Mouse (Mus musculus): Measurements from ENCODE around the gene Ank.

DNA sequence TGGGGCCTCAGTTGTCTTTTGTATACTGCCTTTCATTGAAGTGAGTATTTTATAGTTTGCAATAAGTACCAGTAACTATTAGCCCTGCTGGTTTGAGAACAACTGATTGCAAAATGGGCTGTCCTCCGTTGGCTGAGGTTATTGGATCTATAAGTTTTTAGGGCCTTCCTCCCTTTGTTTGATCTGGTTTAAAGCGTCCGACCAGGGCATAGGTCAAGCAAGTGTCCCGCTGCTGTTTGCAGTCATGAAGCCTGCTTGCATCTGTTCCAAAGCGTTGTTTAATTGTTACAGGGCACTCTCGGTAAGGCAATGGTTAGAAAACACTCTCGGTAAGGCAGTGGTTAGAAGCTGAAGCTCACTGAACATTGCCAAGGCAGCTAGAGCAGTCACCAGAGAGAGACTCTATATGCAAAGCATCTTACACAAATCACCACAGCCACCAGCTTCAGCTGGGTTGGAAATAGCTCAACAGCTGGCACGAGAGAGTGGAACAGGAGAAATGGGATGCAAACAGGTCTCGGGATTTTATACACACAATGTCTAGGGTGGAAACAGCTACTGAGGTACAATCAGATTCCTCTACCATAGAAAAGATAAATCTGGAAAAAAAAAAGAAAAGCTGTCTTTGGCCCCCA lies 84.0 kb downstream of the Ank start:
- no peak for TF ChIP-seq MEF2A (IDR thresholded peaks at IDR 0.05; ENCODE audit: extremely low read depth, insufficient replicate concordance, low read depth, low read length, poor library complexity, severe bottlenecking)
- no peak for TF ChIP-seq POLR2A (IDR thresholded peaks at IDR 0.05; ENCODE audit: control insufficient read depth in 1 of 2, insufficient read depth in 1 of 2, low read depth in 1 of 2, low read length in 2 of 2, poor library complexity in 1 of 2)
- TF ChIP-seq MAX (IDR thresholded peaks at IDR 0.05; ENCODE audit: low read length) = no peak
- no peak for TF ChIP-seq CTCF (IDR thresholded peaks at IDR 0.05 in 2 of 3, conservative IDR thresholded peaks at IDR 0.05 in 1 of 3; ENCODE audit: control insufficient read depth in 1 of 3, insufficient read depth in 1 of 3, low read depth in 2 of 3, low read length in 3 of 3, poor library complexity in 1 of 3, severe bottlenecking in 1 of 3)

All from MEL (cell line).